Mouse (Mus musculus) thymus, adult 2 months (tissue): Measurements from ENCODE around the gene Krtap5-1. TPM values are rescaled to one million over a fixed set of nuclear protein-coding genes. Genes with fewer than 3 reads are reported as not detected.
A peak's percentile ranks its signal among the peaks of the same experiment; 100 is the strongest.
"Not testable (repeated sequence)": the region's sequence is repeated elsewhere in the genome, so short reads cannot be mapped to it uniquely, and the experiment has no call there.

Experiments used
- DNase-seq: peaks from one replicate; pipeline ENCODE4 v3.0.0; 2021
- H3K27ac ChIP-seq: fragments of 200-500 bp; 2 replicates; pipeline ENCODE4 v1.5.1; 2012; ENCODE audit warnings: low read length, control low read depth; ENCODE audit not compliant: control insufficient read depth, insufficient read depth
- H3K27me3 ChIP-seq: fragments of 200-500 bp; 2 replicates; pipeline ENCODE4 v1.6.1; 2012; ENCODE audit warnings: mild to moderate bottlenecking, low read length, moderate library complexity, mixed read lengths; ENCODE audit not compliant: control insufficient read depth, insufficient read depth
- H3K36me3 ChIP-seq: fragments of 200-500 bp; 2 replicates; pipeline ENCODE4 v1.6.1; 2012; ENCODE audit warnings: mild to moderate bottlenecking, low read length, moderate library complexity; ENCODE audit not compliant: control insufficient read depth, insufficient read depth
- H3K4me1 ChIP-seq: fragments of 200-500 bp; replicated peaks from 2 replicates; pipeline ENCODE4 v1.6.1; 2012; ENCODE audit warnings: low read length; ENCODE audit not compliant: control insufficient read depth, insufficient read depth
- H3K4me3 ChIP-seq: fragments of 200-500 bp; 2 replicates; pipeline ENCODE4 v1.5.1; 2012; ENCODE audit warnings: mild to moderate bottlenecking, low read length, control low read depth, moderate library complexity; ENCODE audit not compliant: control insufficient read depth, insufficient read depth
- CTCF ChIP-seq: fragments of 200-500 bp; IDR thresholded peaks from 2 replicates; pipeline ENCODE4 v1.5.1; 2012; ENCODE audit warnings: mild to moderate bottlenecking, control low read depth, low read length, moderate library complexity, borderline replicate concordance; ENCODE audit not compliant: control insufficient read depth, poor library complexity, insufficient read depth; ENCODE audit errors: extremely low read depth
- POLR2A ChIP-seq: fragments of 200-500 bp; IDR thresholded peaks from 2 replicates; pipeline ENCODE4 v1.6.1; 2012; ENCODE audit warnings: mild to moderate bottlenecking, low read length, control low read depth, moderate library complexity; ENCODE audit not compliant: control insufficient read depth, poor library complexity, insufficient read depth; ENCODE audit errors: extremely low read depth
- WGBS: fragments of 180-500 bp; shearing (Covaris S2); methylation state at CpG from one replicate; pipeline ENCODE4 v1.1.7; 2018; 5-methylcytosine and 5-hydroxymethylcytosine counted together
- polyA plus RNA-seq: library from polyadenylated mRNA; depleted of rRNA; stranded (reverse); fragments of >200 nt; gene quantifications from 2 replicates; pipeline ENCODE4 v1.2.3, GENCODE M21; 2012; rRNA removed

Krtap5-1 gene
- not detected in 2 replicates for polyA plus RNA-seq

GRCm38 (mm10) chr7:142297018-142297417 is at the start of gene Krtap5-1:
Gene Krtap5-1, minus strand, starts transcription at chr7:142297118.
- DNase-seq, result not testable (repeated sequence)

GRCm38 (mm10) chr7:142342247-142342640 is 45.3 kb upstream of the Krtap5-1 start:
- no peak for DNase-seq
- H3K36me3 ChIP-seq, result no peaks in the 10 kb centered on the region
- peaks cover 33% of the 10 kb centered on the region for H3K4me1 ChIP-seq
- TF ChIP-seq POLR2A (no peak), CTCF (no peak)
- peak overlapping the region; percentile 96 for H3K27ac ChIP-seq
- no peaks in the 10 kb centered on the region for H3K27me3 ChIP-seq
- H3K4me3 ChIP-seq, result no peak overlapping the region
- 62% methylated on average over 3 of the region's 3 CpGs for WGBS

More at GRCm38 (mm10) chr7:142297018-142297417, at the start of gene Krtap5-1:
- H3K27me3 ChIP-seq, H3K27ac ChIP-seq, H3K36me3 ChIP-seq, H3K4me3 ChIP-seq, H3K4me1 ChIP-seq: not testable (repeated sequence)

- Histone ChIP-seq H3K27ac (peak overlapping the region; percentile 96), H3K36me3 (no peaks in the 10 kb centered on the region), H3K4me3 (no peak overlapping the region), H3K4me1 (peaks cover 37% of the 10 kb centered on the region), H3K27me3 (no peaks in the 10 kb centered on the region)
- WGBS, result 48% methylated on average over 10 of the region's 10 CpGs
- peak; percentile 61 for DNase-seq
- TF ChIP-seq CTCF (no peak), POLR2A (no peak)
These were observed 44.8 kb upstream of the Krtap5-1 start for GRCm38 (mm10) chr7:142341564-142342246.

DNA sequence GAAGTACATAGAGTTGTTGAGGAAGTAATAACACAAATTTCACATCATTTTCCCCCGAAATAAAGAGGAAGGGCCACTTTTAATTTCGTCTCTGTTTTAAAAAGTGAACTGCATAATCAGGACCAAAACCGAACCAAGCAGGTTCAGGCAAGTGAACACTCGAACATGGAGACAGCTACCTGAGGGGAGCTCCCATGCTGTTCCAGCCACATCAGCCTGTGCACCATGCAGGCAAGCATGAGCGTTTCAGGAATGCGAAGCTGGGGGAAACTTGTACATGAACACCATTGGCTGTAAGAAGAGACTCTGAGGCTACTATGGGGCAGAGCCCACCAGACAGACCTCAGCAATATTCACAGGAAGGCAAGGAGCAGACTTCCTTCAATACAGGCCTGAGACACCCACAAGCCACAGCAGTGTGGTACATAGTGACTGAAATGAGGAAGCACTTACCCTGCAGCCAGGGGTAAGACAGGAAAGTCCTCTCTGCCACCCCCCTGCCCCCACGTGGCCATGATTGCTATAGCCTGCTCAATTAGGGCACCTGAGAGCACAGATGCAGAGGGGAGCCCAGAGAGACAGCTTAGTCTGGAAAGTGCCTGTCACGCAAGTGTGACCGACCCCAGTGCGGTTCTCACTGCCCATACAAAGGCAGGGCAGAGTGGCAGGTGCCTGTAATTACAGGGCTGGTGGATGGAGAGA is 43.5 kb upstream of the Krtap5-1 start:
- WGBS, result 32% methylated on average over 10 of the region's 10 CpGs
- Histone ChIP-seq H3K27me3 (no peaks in the 10 kb centered on the region), H3K27ac (peak overlapping the region; percentile 96), H3K36me3 (no peaks in the 10 kb centered on the region), H3K4me3 (no peak overlapping the region), H3K4me1 (peaks cover 35% of the 10 kb centered on the region)
- peak; percentile 72; the same call in 1 of the 2 replicates for TF ChIP-seq CTCF
- TF ChIP-seq POLR2A, result no peak
- peak; percentile 65 for DNase-seq

DNA sequence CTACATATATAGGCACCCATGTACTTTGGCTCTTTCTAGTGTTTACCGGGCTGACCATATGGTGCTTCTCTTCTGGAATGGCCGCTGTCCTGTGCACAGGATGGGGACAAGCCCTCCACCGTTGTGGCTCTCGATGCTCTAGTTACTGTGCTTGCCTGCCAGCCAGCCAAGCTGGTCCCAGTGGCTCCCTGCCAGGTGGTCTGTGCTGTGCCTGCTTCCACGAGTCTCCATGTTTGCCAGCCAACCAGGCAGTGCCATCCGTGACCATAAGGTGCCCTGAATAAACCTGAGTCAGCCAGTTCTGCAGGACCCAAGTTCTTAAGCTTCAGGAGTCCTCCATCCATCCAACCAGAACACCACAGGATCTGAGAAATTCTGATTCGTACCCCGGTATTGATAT is 38.2 kb upstream of the Krtap5-1 start:
- Histone ChIP-seq H3K4me3 (no peak overlapping the region), H3K27ac (no peak overlapping the region), H3K4me1 (peaks cover 24% of the 10 kb centered on the region), H3K36me3 (no peaks in the 10 kb centered on the region), H3K27me3 (no peaks in the 10 kb centered on the region)
- no peak for DNase-seq
- TF ChIP-seq CTCF (no peak), POLR2A (no peak)
- WGBS, result 96% methylated on average over 8 of the region's 8 CpGs

- WGBS, result 4% methylated on average over 3 of the region's 3 CpGs
- no peak for TF ChIP-seq POLR2A
- TF ChIP-seq CTCF, result peak; percentile 92
- Histone ChIP-seq H3K4me1 (peaks cover 19% of the 10 kb centered on the region), H3K36me3 (no peaks in the 10 kb centered on the region), H3K27me3 (no peaks in the 10 kb centered on the region), H3K27ac (no peak overlapping the region), H3K4me3 (no peak overlapping the region)
- peak; percentile 88 for DNase-seq
These were observed 37.3 kb upstream of the Krtap5-1 start for GRCm38 (mm10) chr7:142334246-142334645.

DNA sequence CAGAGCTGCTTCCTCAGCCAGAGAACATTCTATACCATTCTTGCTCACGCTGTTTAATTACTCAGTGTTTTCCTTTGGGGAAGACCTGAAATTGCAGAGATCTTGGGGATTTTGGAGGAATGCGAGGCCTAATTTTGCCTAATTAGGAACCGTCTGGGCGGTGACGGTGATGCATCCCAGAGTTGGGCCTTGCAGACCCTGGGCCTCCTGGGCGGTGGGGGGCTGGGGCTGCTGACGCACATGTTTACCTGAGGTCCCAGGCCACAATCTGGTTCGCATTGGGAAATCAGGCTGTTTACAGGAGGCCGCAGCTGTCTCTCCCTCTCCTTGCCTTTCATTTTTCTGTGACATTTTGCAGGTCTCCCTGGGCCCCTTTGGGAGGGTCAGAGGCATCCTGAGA is 35.8 kb upstream of the Krtap5-1 start:
- not testable (repeated sequence) for DNase-seq, H3K27ac ChIP-seq, H3K4me3 ChIP-seq, H3K27me3 ChIP-seq, H3K36me3 ChIP-seq
- H3K4me1 ChIP-seq, result peaks cover 28% of the 10 kb centered on the region
- WGBS, result 98% methylated on average over 3 of the region's 9 CpGs
